26 mouse cellular contexts compared by ENCODE assay signal in the genomic region with DNA sequence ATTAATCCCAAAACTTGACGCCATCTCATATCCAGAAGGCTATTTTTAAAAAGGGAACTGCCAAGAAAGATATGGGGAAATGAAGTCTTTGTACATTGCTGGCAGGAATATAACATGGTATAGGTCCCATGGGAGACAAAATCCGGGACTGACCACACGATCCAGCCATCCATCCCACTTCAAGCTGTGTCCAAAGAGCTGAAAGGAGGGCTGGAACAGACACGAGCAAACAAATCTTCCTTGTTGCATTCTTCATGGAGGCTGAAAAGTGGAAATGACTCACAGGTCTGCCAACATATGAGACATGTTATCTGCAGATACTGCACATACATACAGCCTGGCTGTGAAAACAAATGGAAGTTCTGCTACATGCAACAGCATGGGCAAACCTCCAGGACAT.
DNase-seq lines count a peak whose midpoint lies in the region; ATAC-seq lines count a peak whose summit lies in the region.
"Had no signal": no experiment of that assay in that cellular context is flagged by ENCODE, and none has a peak within 500 bp of the region (broad histone marks: within the 10 kb centered on the region; RNA-seq: fewer than 3 reads in every experiment).

No protein-coding gene starts in this region.

- ATAC-seq in heart, embryonic 14.5 days (ENCODE audit: insufficient number of reproducible peaks, insufficient read depth, low FRiP score, low read depth), result 0 out of 2 replicates have a peak, but pooled peaks have one; percentile 36
- ATAC-seq in midbrain, embryonic 11.5 days (ENCODE audit: low FRiP score), result no peak
- no peak for ATAC-seq in midbrain, embryonic 16.5 days
- no peak for ATAC-seq in erythroid progenitor cell, adult 5-6 weeks (replicated peaks; ENCODE audit: low FRiP score, poor library complexity, severe bottlenecking)
- ATAC-seq: activated CD4-positive, CD25-positive, alpha-beta regulatory T cell, adult 4 months; forebrain, embryonic 14.5 days; forebrain, postnatal 0 days; hindbrain, postnatal 0 days; inflammation-experienced regulatory T-cells, adult 6 months; intestine, embryonic 16.5 days had no signal

- H3K4me3 ChIP-seq in heart, embryonic 14.5 days (ENCODE audit: control insufficient read depth in 1 of 2, insufficient read depth in 1 of 2, low read depth in 1 of 2, low read length in 2 of 2), result no peak overlapping the region
- H3K4me3 ChIP-seq in midbrain, embryonic 11.5 days (ENCODE audit: low read depth, low read length), result no peak overlapping the region
- no peak overlapping the region for H3K4me3 ChIP-seq in midbrain, embryonic 16.5 days (ENCODE audit: low read depth, low read length)
- H3K4me3 ChIP-seq: gastrocnemius, adult 2 months; heart, embryonic 10.5 days had no signal

- no peak overlapping the region for H3K9ac ChIP-seq in heart, embryonic 14.5 days (ENCODE audit: low read length)
- no peak overlapping the region for H3K9ac ChIP-seq in midbrain, embryonic 11.5 days (ENCODE audit: low read length)
- no peak overlapping the region for H3K9ac ChIP-seq in midbrain, embryonic 16.5 days (ENCODE audit: low read depth, low read length)
- H3K9ac ChIP-seq: forebrain, postnatal 0 days; hindbrain, embryonic 14.5 days had no signal

- H3K4me2 ChIP-seq in heart, embryonic 14.5 days (ENCODE audit: low read length), result no peak overlapping the region
- no peak overlapping the region for H3K4me2 ChIP-seq in midbrain, embryonic 11.5 days
- H3K4me2 ChIP-seq in midbrain, embryonic 16.5 days (ENCODE audit: low read length), result no peak overlapping the region
- H3K4me2 ChIP-seq: hindbrain, embryonic 14.5 days had no signal

- peaks cover 18% of the 10 kb centered on the region for H3K36me3 ChIP-seq in heart, embryonic 14.5 days (ENCODE audit: control insufficient read depth, insufficient read depth, low read length)
- H3K36me3 ChIP-seq in midbrain, embryonic 11.5 days (ENCODE audit: control insufficient read depth, insufficient read depth, low read length), result no peaks in the 10 kb centered on the region
- no peaks in the 10 kb centered on the region for H3K36me3 ChIP-seq in midbrain, embryonic 16.5 days (ENCODE audit: control insufficient read depth, insufficient read depth, low read length)

- no peak for DNase-seq in heart, postnatal 25 days (ENCODE audit: low spot score)
- DNase-seq in midbrain, embryonic 11.5 days (ENCODE audit: low spot score, missing footprints), result peak; percentile 19
- DNase-seq in MEL-GATA-1-ER (ENCODE audit: extremely low read depth, low read depth), result peak; percentile 4
- DNase-seq in right cerebral cortex, postnatal 14 days, result no peak
- DNase-seq: adrenal gland, adult 8-10 months; adrenal gland, postnatal 25 days; cerebellum, adult 18-20 months; cerebellum, adult 9-10 months; cerebellum, postnatal 14 days; forebrain, postnatal 0 days; gastrocnemius, adult 2 months; gastrocnemius, postnatal 14 days; heart, adult 11 months; heart, postnatal 10 days; heart, postnatal 4 days; kidney, adult 18-20 months had no signal

- 51% methylated on average over 4 of the region's 4 CpGs for WGBS in heart, embryonic 14.5 days
- 87% methylated on average over 4 of the region's 4 CpGs for WGBS in midbrain, embryonic 11.5 days
- WGBS in midbrain, embryonic 16.5 days, result 80% methylated on average over 4 of the region's 4 CpGs

- intact Hi-C loops in heart, postnatal 25 days (cut with DNase I), result loop anchor here (5.0 kb wide), 3 partner anchors 57 to 352 kb away; a partner anchor contains a TSS

- H3K4me1 ChIP-seq in heart, embryonic 14.5 days (ENCODE audit: control insufficient read depth in 2 of 2, insufficient read depth in 2 of 2, low read length in 2 of 2), result no peaks in the 10 kb centered on the region
- no peaks in the 10 kb centered on the region for H3K4me1 ChIP-seq in midbrain, embryonic 11.5 days (ENCODE audit: control insufficient read depth, insufficient read depth, low read length)
- no peaks in the 10 kb centered on the region for H3K4me1 ChIP-seq in midbrain, embryonic 16.5 days (ENCODE audit: control insufficient read depth, insufficient read depth, low read length)
- H3K4me1 ChIP-seq: heart, embryonic 10.5 days had no signal

- no peaks in the 10 kb centered on the region for H3K27me3 ChIP-seq in heart, embryonic 14.5 days (ENCODE audit: control insufficient read depth, insufficient read depth, low read length)
- H3K27me3 ChIP-seq in midbrain, embryonic 11.5 days (ENCODE audit: control insufficient read depth, insufficient read depth, low read length), result no peaks in the 10 kb centered on the region
- no peaks in the 10 kb centered on the region for H3K27me3 ChIP-seq in midbrain, embryonic 16.5 days (ENCODE audit: control insufficient read depth, insufficient read depth, low read depth, low read length)

- no peaks in the 10 kb centered on the region for H3K9me3 ChIP-seq in heart, embryonic 14.5 days (ENCODE audit: control insufficient read depth, low read length)
- H3K9me3 ChIP-seq in midbrain, embryonic 11.5 days (ENCODE audit: control insufficient read depth, low read length), result no peaks in the 10 kb centered on the region
- no peaks in the 10 kb centered on the region for H3K9me3 ChIP-seq in midbrain, embryonic 16.5 days (replicated peaks; ENCODE audit: control insufficient read depth, low read length, poor library complexity, severe bottlenecking)
- H3K9me3 ChIP-seq: heart, embryonic 10.5 days had no signal

- no peak overlapping the region for H3K27ac ChIP-seq in heart, embryonic 14.5 days (replicated peaks in 1 of 2; ENCODE audit: control insufficient read depth in 1 of 2, insufficient read depth in 1 of 2, low read depth in 2 of 2, low read length in 2 of 2)
- H3K27ac ChIP-seq in midbrain, embryonic 11.5 days (ENCODE audit: low read depth, low read length), result no peak overlapping the region
- no peak overlapping the region for H3K27ac ChIP-seq in midbrain, embryonic 16.5 days (ENCODE audit: low read length)
- H3K27ac ChIP-seq: gastrocnemius, adult 2 months; heart, embryonic 10.5 days; hindbrain, embryonic 14.5 days; hindbrain, postnatal 0 days had no signal

Comparison
In these comparisons a context has a peak if more than half of its experiments do, and no peak if none do; other contexts are left out.
1. DNase-seq: peak in midbrain, embryonic 11.5 days (single experiment) and MEL-GATA-1-ER (single experiment); none in heart, postnatal 25 days (single experiment) and right cerebral cortex, postnatal 14 days (single experiment).